Mouse (Mus musculus) CD4-positive, CD25-positive, alpha-beta regulatory T cell, adult 4 months (primary cell): ENCODE results near the gene Nfkb1. TPM values are rescaled to one million over a fixed set of nuclear protein-coding genes. Genes with fewer than 3 reads are reported as not detected.
A peak's percentile ranks its signal among the peaks of the same experiment; 100 is the strongest.

Experiments
- ATAC-seq: one replicate; pipeline ENCODE4 v1.8.0; 2017
- polyA plus RNA-seq, 2 experiments: library from polyadenylated mRNA; unstranded; fragments of 100-300 nt; shearing (Covaris generic); gene quantifications; one replicate each; pipeline ENCODE4 v1.2.1; 2017

Nfkb1 gene
- polyA plus RNA-seq, 2 experiments from 2014 or later: 81.1 to 109 TPM

- no peak for ATAC-seq
Measured at GRCm38 (mm10) chr3:135629830-135630355, 61.5 kb downstream of the Nfkb1 start.

DNA sequence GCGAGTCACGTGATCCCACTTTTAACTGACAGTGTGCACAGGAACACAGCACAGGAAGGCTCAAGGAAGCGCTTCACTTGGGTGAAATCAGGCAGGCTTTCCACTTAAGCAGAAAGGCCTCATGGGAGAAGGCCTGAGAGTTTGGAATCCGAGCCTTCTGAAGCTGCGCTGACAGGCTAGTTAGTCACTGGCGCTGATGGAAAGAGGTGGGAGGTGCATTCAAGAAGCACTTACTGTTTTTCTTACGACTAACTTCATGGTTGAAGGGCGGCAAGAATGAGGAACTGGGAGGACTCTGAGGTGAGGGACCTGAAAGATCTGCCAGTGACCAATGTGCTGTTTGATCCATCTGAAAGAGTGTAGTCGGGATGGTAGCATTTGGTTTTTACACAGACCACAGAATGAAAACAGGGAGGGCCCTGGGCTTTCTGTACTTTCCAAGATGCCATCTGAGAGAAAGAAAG lies 62.6 kb downstream of the Nfkb1 start:
- ATAC-seq: no peak

- no peak for ATAC-seq
Measured at GRCm38 (mm10) chr3:135628000-135628705, 63.2 kb downstream of the Nfkb1 start.

- ATAC-seq: no peak
Measured at GRCm38 (mm10) chr3:135625290-135625689, 66.1 kb downstream of the Nfkb1 start.

DNA sequence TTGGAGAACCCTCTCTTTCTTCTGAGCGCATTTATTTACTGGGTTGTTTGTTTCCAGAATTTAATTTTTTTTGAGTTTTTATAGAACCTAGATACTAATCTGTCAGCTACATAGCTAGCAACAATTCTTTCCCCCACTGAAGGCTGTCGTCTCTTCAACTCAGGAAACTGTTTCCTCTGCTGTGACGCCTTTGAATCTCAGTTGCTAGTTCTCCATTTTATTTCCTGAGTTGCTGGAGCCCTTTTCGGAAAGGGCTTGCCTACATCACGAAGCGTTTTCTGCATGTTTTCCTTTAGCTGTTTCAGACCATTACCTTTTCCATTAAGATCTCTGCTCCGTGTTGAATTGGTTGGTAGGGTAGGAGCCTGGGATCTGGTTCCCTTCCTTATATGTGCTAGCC lies 74.6 kb downstream of the Nfkb1 start:
- ATAC-seq: no peak

- no peak for ATAC-seq
Measured at GRCm38 (mm10) chr3:135614376-135614775, 77.0 kb downstream of the Nfkb1 start.

- peak; percentile 75 for ATAC-seq
Measured at GRCm38 (mm10) chr3:135610221-135610620, 81.1 kb downstream of the Nfkb1 start.

DNA sequence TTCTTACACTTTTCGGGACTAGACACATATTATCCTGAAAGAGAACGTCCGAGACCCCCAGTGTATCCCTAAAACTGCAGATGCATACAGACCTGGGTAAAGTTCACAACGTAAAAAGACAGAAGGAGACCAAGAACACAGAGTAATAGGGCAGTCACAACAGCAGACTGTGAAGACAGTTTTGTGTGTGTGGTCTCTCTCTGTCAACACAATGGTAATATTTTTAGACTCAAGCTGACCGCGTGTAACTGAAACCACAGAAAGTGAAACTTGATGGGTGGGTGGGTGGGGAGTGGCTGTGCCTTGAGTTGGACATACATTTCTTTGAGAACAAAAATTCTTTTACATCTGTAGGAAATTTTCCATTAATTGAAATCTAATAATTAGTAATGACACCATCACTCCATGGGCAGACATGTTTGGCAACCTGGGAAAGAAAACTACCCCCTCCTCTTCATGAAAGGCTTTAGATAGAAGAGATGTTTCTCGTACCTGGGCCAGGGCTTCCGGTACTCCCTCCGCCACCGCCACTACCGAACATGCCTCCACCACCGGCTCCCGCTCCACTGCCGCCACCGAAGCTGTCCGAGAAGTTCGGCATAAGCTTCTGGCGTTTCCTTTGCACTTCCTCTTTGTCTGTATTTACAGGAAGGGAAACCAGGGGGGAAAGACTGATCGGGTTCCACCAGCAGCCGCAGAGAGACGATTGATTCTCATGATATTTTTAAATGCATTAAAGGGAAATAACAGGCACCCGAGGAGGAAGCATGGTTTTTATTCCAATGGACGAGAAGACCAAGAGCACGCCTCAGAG lies 83.5 kb downstream of the Nfkb1 start:
- peak; percentile 7 for ATAC-seq

GRCm38 (mm10) chr3:135607021-135607420 lies 84.3 kb downstream of the Nfkb1 start:
- peak; percentile 46 for ATAC-seq

- ATAC-seq: no peak
Measured at GRCm38 (mm10) chr3:135606592-135606991, 84.8 kb downstream of the Nfkb1 start.

- no peak for ATAC-seq
Measured at GRCm38 (mm10) chr3:135605474-135605873, 85.9 kb downstream of the Nfkb1 start.

- ATAC-seq: peak; percentile 62
Measured at GRCm38 (mm10) chr3:135604626-135605417, 86.5 kb downstream of the Nfkb1 start.

- ATAC-seq: peak; percentile 40
Measured at GRCm38 (mm10) chr3:135602731-135603130, 88.6 kb downstream of the Nfkb1 start.

DNA sequence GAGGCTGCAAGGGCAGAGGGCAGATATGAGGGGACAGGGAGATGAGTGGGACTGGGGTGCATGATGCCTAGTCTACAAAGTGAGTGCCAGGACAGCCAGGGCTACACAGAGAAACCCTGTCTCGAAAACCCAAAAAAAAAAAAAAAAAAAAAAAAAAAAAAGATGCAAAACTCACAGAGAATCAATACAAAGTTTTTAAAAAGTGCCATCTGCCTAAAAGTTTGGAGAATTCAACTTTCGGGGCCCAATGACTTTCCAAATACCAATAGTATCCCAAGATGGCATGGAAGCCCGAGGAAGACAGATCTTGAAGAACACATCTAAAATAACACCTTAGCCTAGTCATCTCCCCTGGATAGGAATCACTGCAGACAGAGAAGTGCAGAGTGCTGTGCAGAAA lies 93.0 kb downstream of the Nfkb1 start:
- ATAC-seq: no peak

DNA sequence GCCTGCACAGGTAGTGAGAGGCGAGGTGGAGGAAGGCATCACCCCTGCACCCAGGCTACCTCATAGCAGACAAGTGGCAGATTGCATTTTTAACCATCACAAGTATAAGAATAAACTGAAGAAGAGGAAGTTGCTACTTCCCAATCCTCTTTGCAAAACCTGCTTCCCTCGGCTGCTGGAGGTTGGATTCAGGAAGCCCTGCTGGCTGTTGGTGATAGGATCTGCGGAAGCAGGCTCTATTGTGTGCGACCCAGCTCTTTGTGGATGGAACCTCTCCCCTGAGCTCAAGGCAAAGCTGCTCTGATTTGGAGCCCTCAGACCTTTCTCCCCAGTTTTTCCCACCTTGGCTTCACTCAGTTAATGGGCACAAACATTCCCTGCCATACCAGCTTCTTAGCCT lies 94.3 kb downstream of the Nfkb1 start:
- no peak for ATAC-seq

DNA sequence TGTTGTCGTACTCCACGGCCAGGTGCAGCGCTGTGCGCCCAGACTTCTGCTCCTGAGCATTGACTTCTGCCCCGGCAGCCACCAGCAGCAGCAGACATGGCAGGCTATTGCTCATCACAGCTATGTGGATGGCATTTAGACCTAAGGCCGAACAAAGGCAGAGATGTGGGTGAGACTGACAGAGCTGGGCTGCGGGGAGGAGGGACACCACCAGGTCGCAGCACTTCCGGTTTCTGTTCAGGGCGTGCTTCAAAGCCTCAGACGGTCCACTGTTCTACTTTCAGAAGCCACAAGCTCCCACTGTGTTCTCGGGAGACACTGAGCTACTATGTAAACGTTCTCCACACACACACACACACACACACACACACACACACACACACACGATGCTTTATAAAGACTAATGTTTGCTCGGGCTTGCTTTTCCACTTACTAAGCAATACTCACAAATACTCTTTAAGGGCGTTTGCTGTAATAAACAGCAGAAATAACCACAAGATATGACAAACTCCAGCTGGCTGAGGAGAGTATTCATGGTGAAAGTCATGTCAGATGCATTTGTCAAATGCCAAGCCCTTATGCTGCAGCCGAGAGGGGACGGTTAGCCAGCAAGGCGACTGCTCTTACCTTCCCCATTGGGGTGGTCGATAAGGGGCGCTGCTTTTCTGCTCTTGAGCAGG lies 97.0 kb downstream of the Nfkb1 start:
- ATAC-seq: peak; percentile 89

DNA sequence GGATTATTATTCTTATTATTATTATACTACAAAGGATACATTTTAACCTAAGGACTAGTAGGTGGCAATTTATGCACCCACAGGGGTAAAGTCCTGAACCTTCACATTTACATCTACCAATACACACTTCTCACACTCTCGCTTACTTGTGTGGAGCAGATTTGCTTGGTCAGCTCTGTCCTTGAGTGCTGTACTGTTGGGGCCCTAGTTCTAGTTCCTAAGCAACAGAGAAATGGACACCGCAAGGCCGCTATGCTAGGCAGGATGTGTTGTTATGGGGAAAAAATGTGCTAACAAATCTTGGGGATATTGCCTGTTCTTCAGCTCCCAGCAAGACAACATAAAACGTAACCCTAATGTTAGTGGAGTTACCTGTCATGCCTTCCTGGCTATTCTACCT lies 99.3 kb downstream of the Nfkb1 start:
- no peak for ATAC-seq

DNA sequence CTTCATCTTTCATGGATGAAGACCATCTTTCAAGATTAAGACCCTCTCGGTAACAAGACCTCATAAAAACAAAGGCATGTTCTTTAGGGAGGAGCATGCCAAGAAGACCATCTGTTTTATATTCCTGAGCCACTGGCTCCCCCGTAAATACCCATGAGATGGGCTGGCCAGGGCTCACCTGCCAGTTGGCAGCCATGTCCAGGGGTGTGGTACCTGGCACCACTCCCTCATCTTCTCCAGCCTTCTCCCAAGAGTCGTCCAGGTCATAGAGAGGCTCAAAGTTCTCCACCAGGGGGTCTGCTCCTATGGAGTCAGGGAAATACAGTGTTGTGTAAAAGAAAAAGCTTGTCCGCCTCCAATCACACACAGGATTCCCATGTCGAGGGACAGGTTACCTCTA lies 100.0 kb downstream of the Nfkb1 start:
- ATAC-seq: no peak

- ATAC-seq: no peak
Measured at GRCm38 (mm10) chr3:135590471-135590870, 100.9 kb downstream of the Nfkb1 start.

GRCm38 (mm10) chr3:135586471-135586880 lies 104.9 kb downstream of the Nfkb1 start:
- no peak for ATAC-seq

GRCm38 (mm10) chr3:135586060-135586459 lies 105.3 kb downstream of the Nfkb1 start:
- no peak for ATAC-seq

DNA sequence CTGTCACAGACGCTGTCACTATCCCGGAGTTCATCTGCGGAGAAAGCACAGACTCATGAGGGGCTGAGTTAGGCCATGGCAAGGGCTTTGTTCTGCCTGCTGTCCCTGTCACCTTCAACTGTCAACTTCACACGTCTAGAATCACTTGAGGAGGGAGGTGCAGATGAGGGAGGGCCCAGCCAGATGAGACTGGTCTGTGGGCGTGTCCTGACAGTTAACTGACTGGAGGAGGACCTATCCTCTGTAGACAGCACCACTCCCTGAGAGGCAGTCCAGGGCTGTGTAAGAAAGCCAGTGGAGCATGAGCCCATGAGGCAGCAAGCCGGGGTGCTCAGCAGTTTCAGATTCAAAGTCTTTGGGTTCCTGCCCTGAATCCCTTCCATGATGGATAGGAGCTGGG lies 105.9 kb downstream of the Nfkb1 start:
- ATAC-seq: no peak
